Comparison of ENCODE assay signal across 20 mouse cellular contexts in genomic region chr4:65532071-65532736, GRCm38 (mm10).
DNase-seq lines count a peak whose midpoint lies in the region; ATAC-seq and TF ChIP-seq lines count a peak whose summit lies in the region.
"Had no signal": no experiment of that assay in that cellular context is flagged by ENCODE, and none has a peak within 500 bp of the region (broad histone marks: within the 10 kb centered on the region; RNA-seq: fewer than 3 reads in every experiment).

No protein-coding gene starts in this region.

- TF ChIP-seq CTCF in left cerebral cortex, adult 2 months (IDR thresholded peaks at IDR 0.05), result no peak
- TF ChIP-seq CTCF in bone marrow macrophage, adult 2 months (IDR thresholded peaks at IDR 0.05; ENCODE audit: low read depth, low read length), result no peak

- DNase-seq in left cerebral cortex, adult 2 months (ENCODE audit: extremely low spot score in 1 of 2, low spot score in 2 of 2), result no peak
- no peak for DNase-seq in left cerebral cortex, postnatal 4 days
- no peak for DNase-seq in urinary bladder, postnatal 4 days (ENCODE audit: low spot score in 2 of 2)
- DNase-seq in layer of hippocampus, adult 8-10 months (ENCODE audit: low spot score in 2 of 2), result no peak
- DNase-seq: adrenal gland, postnatal 14 days; cerebellum, adult 18-20 months; cerebellum, adult 9-10 months; forebrain, postnatal 0 days; gastrocnemius, postnatal 10 days; gastrocnemius, postnatal 36 days had no signal

- H3K4me2 ChIP-seq in embryonic facial prominence, embryonic 15.5 days (replicated peaks), result no peak overlapping the region
- H3K4me2 ChIP-seq: embryonic facial prominence, embryonic 12.5 days; heart, embryonic 13.5 days; hindbrain, embryonic 15.5 days had no signal

- no peaks in the 10 kb centered on the region for H3K9me3 ChIP-seq in embryonic facial prominence, embryonic 15.5 days (replicated peaks)
- H3K9me3 ChIP-seq: embryonic facial prominence, embryonic 12.5 days; heart, embryonic 10.5 days; heart, embryonic 13.5 days; hindbrain, embryonic 15.5 days had no signal

- H3K4me1 ChIP-seq in bone marrow macrophage, adult 2 months (ENCODE audit: control insufficient read depth, insufficient read depth, low read length), result peaks cover 8% of the 10 kb centered on the region
- peaks cover 10% of the 10 kb centered on the region; the same call in 1 of the 2 replicates for H3K4me1 ChIP-seq in embryonic facial prominence, embryonic 15.5 days
- H3K4me1 ChIP-seq: heart, embryonic 10.5 days; heart, embryonic 13.5 days; hindbrain, embryonic 15.5 days had no signal

- no peak for ATAC-seq in embryonic facial prominence, embryonic 15.5 days (ENCODE audit: insufficient number of reproducible peaks, low FRiP score, low TSS enrichment, low read depth)
- ATAC-seq: activated CD4-positive, CD25-positive, alpha-beta regulatory T cell, adult 4 months; forebrain, embryonic 14.5 days; forebrain, postnatal 0 days; intestine, postnatal 0 days had no signal

- H3K36me3 ChIP-seq in embryonic facial prominence, embryonic 15.5 days, result no peaks in the 10 kb centered on the region
- H3K36me3 ChIP-seq: embryonic facial prominence, embryonic 12.5 days; heart, embryonic 10.5 days; heart, embryonic 13.5 days; hindbrain, embryonic 15.5 days had no signal

- no peaks in the 10 kb centered on the region for H3K27me3 ChIP-seq in embryonic facial prominence, embryonic 15.5 days
- H3K27me3 ChIP-seq: embryonic facial prominence, embryonic 12.5 days; heart, embryonic 13.5 days; hindbrain, embryonic 15.5 days had no signal

- no peak for TF ChIP-seq POLR2A in bone marrow macrophage, adult 2 months (IDR thresholded peaks at IDR 0.05; ENCODE audit: borderline replicate concordance, low read depth, low read length)

- H3K4me3 ChIP-seq in left cerebral cortex, adult 2 months, result no peak overlapping the region
- no peak overlapping the region for H3K4me3 ChIP-seq in bone marrow macrophage, adult 2 months (ENCODE audit: insufficient read depth, low read length)
- no peak overlapping the region for H3K4me3 ChIP-seq in embryonic facial prominence, embryonic 15.5 days (replicated peaks)
- H3K4me3 ChIP-seq: embryonic facial prominence, embryonic 12.5 days; heart, adult 2 months; heart, embryonic 10.5 days; heart, embryonic 13.5 days; hindbrain, embryonic 15.5 days had no signal

- intact Hi-C loops in left cerebral cortex, adult 2 months (cut with DNase I), result no loop called here
- intact Hi-C loops in left cerebral cortex, postnatal 4 days (cut with DNase I), result no loop called here

- peak overlapping the region; percentile 13; the same call in 1 of the 2 replicates for H3K27ac ChIP-seq in left cerebral cortex, adult 2 months
- 0 out of 2 replicates have a peak overlapping the region, but pooled peaks have one; percentile 14 for H3K27ac ChIP-seq in bone marrow macrophage, adult 2 months (ENCODE audit: insufficient read depth, low read depth, low read length)
- 0 out of 2 replicates have a peak overlapping the region, but pooled peaks have one; percentile 9 for H3K27ac ChIP-seq in embryonic facial prominence, embryonic 15.5 days (replicated peaks)
- H3K27ac ChIP-seq: embryonic facial prominence, embryonic 12.5 days; heart, adult 2 months; heart, embryonic 10.5 days; heart, embryonic 13.5 days; hindbrain, embryonic 15.5 days had no signal

- H3K9ac ChIP-seq in embryonic facial prominence, embryonic 15.5 days, result no peak overlapping the region
- H3K9ac ChIP-seq: embryonic facial prominence, embryonic 12.5 days; forebrain, postnatal 0 days; heart, embryonic 13.5 days; hindbrain, embryonic 15.5 days had no signal

- WGBS in embryonic facial prominence, embryonic 15.5 days, result 49% methylated on average over 2 of the region's 2 CpGs
